Mouse (Mus musculus): ENCODE measurements around the gene Cyp2f2.

Cyp2f2 gene

GRCm38 (mm10) chr7:27174896-27175295 lies 55.2 kb downstream of the Cyp2f2 start:
- DNase-seq (ENCODE audit: extremely low read depth, insufficient read length, low spot score) = no peak

- no peak for DNase-seq (ENCODE audit: extremely low read depth, insufficient read length, low spot score)
Measured at GRCm38 (mm10) chr7:27177942-27178323, 58.2 kb downstream of the Cyp2f2 start.

- DNase-seq (ENCODE audit: extremely low read depth, insufficient read length, low spot score) = peak; percentile 98
Measured at GRCm38 (mm10) chr7:27178324-27179216, 58.9 kb downstream of the Cyp2f2 start, which contains the start of gene Rab4b. Gene Rab4b (minus strand): TSS chr7:27178896.

GRCm38 (mm10) chr7:27179217-27179918 lies 59.7 kb downstream of the Cyp2f2 start:
- DNase-seq (ENCODE audit: extremely low read depth, insufficient read length, low spot score) = no peak

- DNase-seq (ENCODE audit: extremely low read depth, insufficient read length, low spot score) = no peak
Measured at GRCm38 (mm10) chr7:27180036-27180435, 60.3 kb downstream of the Cyp2f2 start.

- no peak for DNase-seq (ENCODE audit: extremely low read depth, insufficient read length, low spot score)
Measured at GRCm38 (mm10) chr7:27180837-27181695, 61.4 kb downstream of the Cyp2f2 start, which contains the start of the genes Gm21983 and Mia. Gene Gm21983 (minus strand): TSS chr7:27181086. Gene Mia (minus strand): TSS chr7:27181157.

- no peak for DNase-seq (ENCODE audit: extremely low read depth, insufficient read length, low spot score)
Measured at GRCm38 (mm10) chr7:27182498-27182897, 62.8 kb downstream of the Cyp2f2 start.
